Mouse (Mus musculus): ENCODE measurements around the gene 9530068E07Rik. TPM values are rescaled to one million over a fixed set of nuclear protein-coding genes. Genes with fewer than 3 reads are reported as not detected.
"Not testable (repeated sequence)": the region's sequence is repeated elsewhere in the genome, so short reads cannot be mapped to it uniquely, and the experiment has no call there.

Gene 9530068E07Rik
- total RNA-seq, 4 experiments from 2014 or later, result 69.8 to 70.9 (median 70.0) TPM

DNA sequence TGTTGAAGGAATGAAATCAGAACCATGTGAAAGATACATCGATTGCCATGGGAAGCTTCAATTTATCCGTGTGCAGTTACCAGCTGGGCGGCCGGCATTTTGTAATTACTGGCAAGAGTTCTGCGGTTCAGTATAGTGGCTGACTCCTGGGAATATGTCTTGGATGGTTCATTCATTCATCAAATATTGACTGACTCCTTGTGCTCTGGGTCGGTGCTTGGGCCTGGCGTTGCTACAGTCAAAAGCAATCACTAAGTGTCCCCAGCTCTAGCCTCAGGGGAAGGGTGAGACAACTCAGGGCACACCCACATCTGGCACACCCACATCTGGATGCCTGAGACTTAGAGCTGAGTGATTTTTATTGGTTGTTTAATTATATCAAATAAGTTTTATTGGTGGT lies 22.4 kb upstream of the 9530068E07Rik start:
- DNase-seq (ENCODE audit: low spot score), result no peak

DNA sequence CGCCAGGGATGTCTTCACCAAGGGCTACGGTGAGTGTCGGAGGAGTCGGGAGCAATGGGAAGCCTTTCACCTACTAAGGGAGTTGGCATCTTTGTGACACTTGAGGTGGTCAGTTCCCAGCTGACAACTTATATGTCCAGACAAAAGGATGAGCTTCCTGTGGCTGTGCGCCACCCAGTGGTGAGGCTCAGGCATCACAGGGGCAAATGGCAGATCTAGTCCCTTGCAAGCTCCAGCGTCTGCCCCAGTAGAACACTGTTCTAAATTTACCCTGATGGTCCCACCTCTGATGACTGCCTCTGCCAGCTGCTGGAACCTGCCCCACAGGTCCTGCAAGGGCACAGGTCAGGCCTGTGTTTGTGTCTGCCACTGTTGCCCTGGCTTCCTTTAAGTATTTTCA lies 21.9 kb upstream of the 9530068E07Rik start:
- DNase-seq (ENCODE audit: low spot score), result peak; percentile 71

GRCm38 (mm10) chr11:52377579-52377978 lies 18.6 kb upstream of the 9530068E07Rik start:
- peak; percentile 45 for DNase-seq (ENCODE audit: low spot score)

GRCm38 (mm10) chr11:52379241-52379640 lies 17.0 kb upstream of the 9530068E07Rik start:
- DNase-seq (ENCODE audit: low spot score), result no peak

DNA sequence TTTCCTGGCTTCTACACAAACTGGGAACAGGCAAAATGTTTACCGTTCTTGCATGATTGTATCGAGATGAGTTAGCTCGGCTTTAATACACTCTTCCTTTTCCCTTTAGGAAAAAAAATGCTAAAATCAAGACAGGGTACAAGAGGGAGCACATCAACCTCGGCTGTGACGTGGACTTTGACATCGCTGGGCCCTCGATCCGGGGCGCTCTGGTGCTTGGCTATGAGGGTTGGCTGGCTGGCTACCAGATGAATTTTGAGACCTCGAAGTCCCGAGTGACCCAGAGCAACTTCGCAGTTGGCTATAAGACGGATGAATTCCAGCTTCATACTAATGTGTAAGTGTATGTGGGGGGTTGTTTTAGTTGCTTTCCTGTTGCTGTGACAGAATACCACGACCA lies 12.5 kb upstream of the 9530068E07Rik start:
- DNase-seq (ENCODE audit: low spot score), result no peak

GRCm38 (mm10) chr11:52384667-52385066 lies 11.6 kb upstream of the 9530068E07Rik start:
- DNase-seq (ENCODE audit: low spot score), result no peak

- no peak for DNase-seq (ENCODE audit: low spot score)
These were observed 9.3 kb upstream of the 9530068E07Rik start for GRCm38 (mm10) chr11:52386892-52387291.

- DNase-seq (ENCODE audit: low spot score), result no peak
These were observed 8.1 kb upstream of the 9530068E07Rik start for GRCm38 (mm10) chr11:52388150-52388549.

DNA sequence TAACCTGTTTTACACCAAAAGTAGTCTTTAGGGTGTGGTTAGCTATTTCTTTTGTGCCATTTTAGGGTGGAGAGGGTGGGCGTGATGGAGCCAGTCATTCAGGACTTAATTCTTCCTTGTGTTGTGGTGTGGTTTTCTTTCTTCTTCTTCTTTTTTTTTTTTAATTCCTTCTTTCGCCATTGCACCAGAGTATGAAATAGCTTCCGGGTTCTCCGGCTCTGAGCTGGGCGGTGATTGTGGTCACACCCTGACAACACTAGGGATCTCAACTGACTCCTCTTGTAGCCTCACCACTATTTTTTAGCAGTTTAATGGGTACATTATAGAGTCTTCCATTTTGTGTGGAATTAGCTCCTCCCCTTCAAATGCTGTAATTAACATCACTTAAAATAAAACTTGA lies 7.2 kb upstream of the 9530068E07Rik start:
- not testable (repeated sequence) for DNase-seq (ENCODE audit: low spot score)

- DNase-seq (ENCODE audit: low spot score), result no peak
These were observed 6.3 kb upstream of the 9530068E07Rik start for GRCm38 (mm10) chr11:52389933-52390332.

GRCm38 (mm10) chr11:52394494-52394893 lies 1.7 kb upstream of the 9530068E07Rik start:
- no peak for DNase-seq (ENCODE audit: low spot score)

- DNase-seq (ENCODE audit: low spot score), result no peak
These were observed 885 bp upstream of the 9530068E07Rik start for GRCm38 (mm10) chr11:52395343-52395742.

DNA sequence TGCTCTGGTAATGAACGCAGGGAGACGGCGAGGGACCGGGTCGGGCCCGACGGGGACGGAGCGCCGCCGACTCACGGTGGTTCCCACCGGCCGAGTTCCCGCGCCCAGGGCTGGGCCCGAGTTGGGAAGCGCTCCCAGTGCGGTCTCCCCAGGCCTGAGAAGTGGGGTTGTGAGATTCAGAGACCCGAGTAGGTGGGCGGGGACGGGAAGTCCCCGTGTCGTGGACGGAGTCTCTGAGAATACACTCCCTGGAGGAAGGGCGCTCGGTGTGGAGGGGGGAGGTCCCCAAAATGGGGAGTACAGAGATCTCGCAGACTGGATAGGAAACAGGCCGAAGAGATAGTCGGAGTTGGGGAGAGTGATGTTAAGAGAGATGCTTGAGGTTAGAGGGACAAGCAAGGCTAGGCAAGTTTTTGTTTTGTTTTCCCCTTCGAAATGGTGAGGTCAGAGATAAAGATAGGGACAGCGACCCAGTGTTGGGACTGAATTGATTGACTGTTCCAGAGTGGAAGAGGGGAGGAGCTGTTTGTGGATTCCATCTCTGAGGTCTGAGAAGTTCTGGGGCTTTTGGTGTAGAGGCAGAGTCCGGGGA lies 465 bp downstream of the 9530068E07Rik start:
- DNase-seq (ENCODE audit: low spot score), result no peak

DNA sequence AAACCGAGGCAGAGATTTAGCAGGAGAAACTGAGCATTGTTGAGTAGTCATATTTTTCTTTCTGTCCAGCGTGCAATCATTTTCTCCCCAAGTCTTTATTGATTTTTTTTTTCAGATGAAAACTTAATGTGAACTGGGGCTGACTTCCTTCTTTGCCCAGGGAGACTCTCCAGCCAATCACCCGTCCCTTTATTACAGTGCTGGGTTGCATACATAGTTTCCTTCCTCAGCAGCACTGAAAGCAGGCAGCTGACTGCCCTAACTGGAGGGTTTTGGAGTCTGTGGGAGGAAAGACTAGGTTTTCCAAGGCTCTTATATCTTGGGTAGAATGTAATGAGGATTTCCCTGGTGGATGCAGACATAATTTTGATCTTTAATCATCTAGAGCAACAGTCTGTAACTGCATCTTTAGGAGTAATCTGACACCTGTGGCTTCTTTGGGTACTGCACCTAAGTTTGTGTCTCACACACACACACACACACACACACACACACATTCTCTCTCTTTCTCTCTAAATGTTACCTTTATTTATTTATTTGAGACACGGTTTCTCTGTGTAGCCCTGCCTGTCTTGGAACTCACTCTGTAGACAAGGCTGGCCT lies 1.3 kb downstream of the 9530068E07Rik start:
- DNase-seq (ENCODE audit: low spot score), result no peak

GRCm38 (mm10) chr11:52401476-52401875 lies 5.2 kb downstream of the 9530068E07Rik start:
- DNase-seq (ENCODE audit: low spot score), result no peak

GRCm38 (mm10) chr11:52402566-52402965 lies 6.3 kb downstream of the 9530068E07Rik start:
- no peak for DNase-seq (ENCODE audit: low spot score)

DNA sequence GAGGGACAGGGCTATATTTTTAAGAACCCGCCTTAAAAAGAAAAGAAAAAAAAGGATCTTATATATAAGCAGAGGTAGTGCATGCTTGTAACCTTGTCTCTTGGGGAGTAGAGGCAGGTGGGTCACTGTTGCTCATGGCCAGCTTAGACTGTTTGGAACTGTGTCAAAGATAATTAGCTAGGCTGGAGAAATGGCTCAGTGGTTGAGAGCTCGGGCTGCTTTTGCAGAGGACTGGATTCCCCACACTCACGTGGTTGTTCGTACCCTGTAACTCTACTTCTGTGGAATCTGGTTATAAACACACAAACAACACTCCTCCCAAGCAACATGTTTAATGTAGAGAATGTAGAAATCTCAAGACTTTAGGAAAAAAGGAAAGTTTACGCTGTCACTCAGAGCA lies 8.0 kb downstream of the 9530068E07Rik start:
- DNase-seq (ENCODE audit: low spot score), result no peak

DNA sequence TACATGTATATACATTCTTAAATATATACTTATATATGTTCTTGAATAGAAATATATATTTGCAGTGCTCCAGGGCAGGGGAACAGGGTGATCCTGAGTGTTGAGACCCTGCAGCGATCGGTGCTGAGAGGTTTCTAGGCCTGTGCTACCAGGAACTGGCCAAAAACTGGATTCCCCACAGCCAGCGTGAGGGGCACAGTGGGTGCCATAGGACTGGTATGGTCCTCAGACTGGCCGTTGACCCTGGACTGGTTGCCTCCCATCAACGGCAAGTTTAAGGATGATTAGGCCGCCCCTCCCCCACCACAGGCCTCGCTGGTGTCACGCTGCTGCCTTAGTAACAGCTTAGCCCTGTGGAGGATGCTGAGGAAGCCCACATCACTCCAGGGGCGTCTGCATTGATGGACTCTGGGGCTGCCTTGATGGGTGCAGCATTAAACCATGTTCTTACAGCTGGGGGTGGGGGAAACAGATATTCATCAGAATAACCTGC lies 9.0 kb downstream of the 9530068E07Rik start:
- DNase-seq (ENCODE audit: low spot score), result no peak

GRCm38 (mm10) chr11:52409316-52409715 lies 13.1 kb downstream of the 9530068E07Rik start:
- no peak for DNase-seq (ENCODE audit: low spot score)

GRCm38 (mm10) chr11:52418358-52418757 lies 22.1 kb downstream of the 9530068E07Rik start:
- DNase-seq (ENCODE audit: low spot score), result no peak

- no peak for DNase-seq (ENCODE audit: low spot score)
These were observed 23.0 kb downstream of the 9530068E07Rik start for GRCm38 (mm10) chr11:52419246-52419645.

DNA sequence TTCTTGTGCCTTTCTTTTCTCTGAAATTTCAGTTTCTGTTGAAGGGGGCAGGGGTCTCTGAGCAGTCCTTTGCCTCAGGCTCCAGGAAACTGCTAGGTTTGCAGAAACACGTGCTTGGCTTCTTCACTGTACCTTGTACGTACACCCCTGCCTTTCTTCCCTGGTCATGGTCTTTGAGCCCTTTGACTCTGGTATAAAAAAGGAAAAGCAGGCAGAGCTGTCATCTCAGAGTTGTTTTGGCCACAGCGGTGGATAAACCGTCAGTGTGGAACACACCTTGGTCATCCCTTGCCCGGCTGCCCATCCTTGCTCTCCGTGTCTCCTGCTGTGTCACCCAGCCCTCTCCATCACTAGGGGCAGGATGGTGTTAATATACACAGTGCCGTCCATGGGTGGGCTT lies 23.6 kb downstream of the 9530068E07Rik start:
- DNase-seq (ENCODE audit: low spot score), result no peak

DNA sequence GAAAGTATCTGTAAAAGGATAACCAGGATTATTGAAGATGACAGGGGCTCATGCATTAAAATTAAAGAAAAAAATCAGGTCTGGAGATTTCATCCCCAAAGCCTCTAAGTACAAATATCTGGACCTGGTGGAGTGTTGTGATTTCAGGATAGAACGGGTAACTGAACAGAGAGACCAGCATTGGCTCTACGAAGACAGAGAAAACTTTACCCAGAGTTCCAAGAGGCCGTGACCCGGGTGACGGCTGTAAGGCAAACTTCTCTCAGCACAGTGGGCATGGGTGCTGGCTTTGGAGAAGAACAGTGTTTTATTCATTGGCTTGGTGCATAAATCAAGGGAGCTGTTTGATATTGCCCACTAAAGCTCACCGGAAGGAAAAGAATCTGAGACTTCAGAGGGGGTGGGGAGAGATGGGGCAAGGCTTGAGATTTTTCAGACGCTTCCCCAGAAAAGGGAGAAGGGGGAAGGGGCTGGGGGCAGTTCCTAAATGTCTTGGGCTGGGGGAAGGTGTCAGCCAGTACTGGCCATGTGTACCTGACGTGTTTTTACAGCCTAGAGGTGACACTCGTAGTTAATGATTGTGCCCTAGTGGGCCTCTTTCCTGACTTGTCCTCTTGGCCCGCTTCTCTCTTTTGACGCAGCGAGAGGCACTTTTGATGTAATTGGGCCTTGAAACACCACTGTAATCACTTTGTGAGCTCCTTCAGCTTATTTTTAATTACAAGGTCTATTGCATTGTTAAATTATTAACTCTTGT lies 24.2 kb downstream of the 9530068E07Rik start:
- DNase-seq (ENCODE audit: low spot score), result no peak

Data from heart, adult 8-10 months (tissue).